Mouse (Mus musculus) T-helper 17 cell (primary cell): Measurements from ENCODE around the gene Ptcra.

Experiments
- in situ Hi-C, 2 experiments: fragments of 300-600 bp; cut with MboI, MseI; formaldehyde crosslinking; loops; 1 replicate in 1 of 2; 2 replicates in 1 of 2; pipeline ENCODE4 v1.15.1; 2025; ENCODE audit warnings: high pct_unique_total_duplicates in 2 of 2

Ptcra gene

GRCm38 (mm10) chr17:46772038-46772403 lies 8.5 kb upstream of the Ptcra start:
- in situ Hi-C loops, result loop anchor here (5.0 to 10.0 kb wide), 2 partner anchors 110 to 1263 kb away; partner anchors contain the start of gene 1700122O11Rik (in 1 of the 2)

- in situ Hi-C loops, result loop anchor here (5.0 to 10.0 kb wide), 2 partner anchors 111 to 1263 kb away; partner anchors contain the start of gene 1700122O11Rik (in 1 of the 2)
Measured at GRCm38 (mm10) chr17:46771616-46772015, 8.1 kb upstream of the Ptcra start.

GRCm38 (mm10) chr17:46771025-46771424 lies 7.5 kb upstream of the Ptcra start:
- in situ Hi-C loops, result loop anchor here (5.0 to 10.0 kb wide), 2 partner anchors 111 to 1264 kb away; partner anchors contain the start of gene 1700122O11Rik (in 1 of the 2)

- in situ Hi-C loops, result loop anchor here (5.0 to 10.0 kb wide), 2 partner anchors 112 to 1264 kb away; partner anchors contain the start of gene 1700122O11Rik (in 1 of the 2)
Measured at GRCm38 (mm10) chr17:46770546-46770945, 7.0 kb upstream of the Ptcra start.

GRCm38 (mm10) chr17:46767868-46768267 lies 4.4 kb upstream of the Ptcra start:
- in situ Hi-C loops, result loop anchor here in 1 of 2 experiments (10.0 kb wide), 1 partner anchor 1013 kb away; no protein-coding TSS in a partner anchor

GRCm38 (mm10) chr17:46764916-46765315 lies 1.4 kb upstream of the Ptcra start:
- in situ Hi-C loops, result loop anchor here in 1 of 2 experiments (10.0 kb wide), 1 partner anchor 1010 kb away; no protein-coding TSS in a partner anchor

- in situ Hi-C loops, result no loop called here
Measured at GRCm38 (mm10) chr17:46758753-46759152, 4.8 kb downstream of the Ptcra start.

GRCm38 (mm10) chr17:46751794-46752556 lies 11.5 kb downstream of the Ptcra start, which contains the start of gene Cnpy3:
TSS of gene Cnpy3 (minus strand) at chr17:46752214.
- in situ Hi-C loops, result no loop called here

GRCm38 (mm10) chr17:46751056-46751793 lies 12.3 kb downstream of the Ptcra start:
- in situ Hi-C loops, result no loop called here

GRCm38 (mm10) chr17:46750580-46750979 lies 12.9 kb downstream of the Ptcra start:
- in situ Hi-C loops, result no loop called here

GRCm38 (mm10) chr17:46749282-46749681 lies 14.2 kb downstream of the Ptcra start:
- in situ Hi-C loops, result no loop called here

GRCm38 (mm10) chr17:46747806-46748205 lies 15.7 kb downstream of the Ptcra start:
- in situ Hi-C loops, result no loop called here

- in situ Hi-C loops, result no loop called here
Measured at GRCm38 (mm10) chr17:46747234-46747633, 16.3 kb downstream of the Ptcra start.

GRCm38 (mm10) chr17:46745506-46745905 lies 18.0 kb downstream of the Ptcra start:
- in situ Hi-C loops, result no loop called here

GRCm38 (mm10) chr17:46742986-46743385 lies 20.5 kb downstream of the Ptcra start:
- in situ Hi-C loops, result no loop called here

GRCm38 (mm10) chr17:46741305-46741704 lies 22.2 kb downstream of the Ptcra start:
- in situ Hi-C loops, result no loop called here

GRCm38 (mm10) chr17:46736160-46736559 lies 27.4 kb downstream of the Ptcra start:
- in situ Hi-C loops, result no loop called here

GRCm38 (mm10) chr17:46735287-46735686 lies 28.2 kb downstream of the Ptcra start:
- in situ Hi-C loops, result no loop called here

GRCm38 (mm10) chr17:46734055-46734454 lies 29.5 kb downstream of the Ptcra start:
- in situ Hi-C loops, result no loop called here

- in situ Hi-C loops, result loop anchor here in 1 of 2 experiments (10.0 kb wide), 1 partner anchor 64 kb away; no protein-coding TSS in a partner anchor
Measured at GRCm38 (mm10) chr17:46728904-46729318, 34.6 kb downstream of the Ptcra start, which contains the start of gene Gnmt. TSS of gene Gnmt (minus strand) at chr17:46729168.

GRCm38 (mm10) chr17:46728496-46728895 lies 35.0 kb downstream of the Ptcra start:
- in situ Hi-C loops, result loop anchor here in 1 of 2 experiments (10.0 kb wide), 1 partner anchor 64 kb away; no protein-coding TSS in a partner anchor

GRCm38 (mm10) chr17:46728021-46728420 lies 35.5 kb downstream of the Ptcra start:
- in situ Hi-C loops, result loop anchor here in 1 of 2 experiments (10.0 kb wide), 1 partner anchor 63 kb away; no protein-coding TSS in a partner anchor
